Mouse (Mus musculus) heart, postnatal 0 days (tissue): Measurements from ENCODE around the gene Cmtm4. TPM values are rescaled to one million over a fixed set of nuclear protein-coding genes. Genes with fewer than 3 reads are reported as not detected.
A peak's percentile ranks its signal among the peaks of the same experiment; 100 is the strongest.

ENCODE experiments used
- ATAC-seq: fragments of 200-750 bp; cut with Nextera tagmentation; 2 replicates; pipeline ENCODE4 v1.8.0; 2017; ENCODE audit warnings: low read depth, moderate number of reproducible peaks, moderate library complexity; ENCODE audit not compliant: insufficient read depth
- DNase-seq: peaks from one replicate; pipeline ENCODE4 v3.0.0-alpha.2; 2016; ENCODE audit warnings: low spot score
- H3K27ac ChIP-seq: fragments of 300-500 bp; sonication (generic); 2 replicates; pipeline ENCODE4 v1.5.1; 2014; ENCODE audit warnings: low read depth, mild to moderate bottlenecking
- H3K27me3 ChIP-seq: fragments of 300-500 bp; sonication (generic); 2 replicates; pipeline ENCODE4 v1.6.1; 2014; ENCODE audit warnings: low read length, mixed read lengths; ENCODE audit not compliant: control insufficient read depth, insufficient read depth
- H3K36me3 ChIP-seq: fragments of 300-500 bp; sonication (generic); replicated peaks from 2 replicates; pipeline ENCODE4 v1.6.1; 2014; ENCODE audit warnings: low read length, mixed read lengths; ENCODE audit not compliant: control insufficient read depth, insufficient read depth
- H3K4me1 ChIP-seq: fragments of 300-500 bp; sonication (generic); 2 replicates; pipeline ENCODE4 v1.6.1; 2014; ENCODE audit warnings: antibody characterized with exemption; ENCODE audit not compliant: control insufficient read depth, insufficient read depth
- H3K4me2 ChIP-seq: fragments of 300-500 bp; sonication (generic); 2 replicates; pipeline ENCODE4 v1.6.1; 2014; ENCODE audit warnings: low read depth, mild to moderate bottlenecking, low read length, moderate library complexity
- H3K4me3 ChIP-seq: fragments of 300-500 bp; sonication (generic); 2 replicates; pipeline ENCODE4 v1.5.1; 2014; ENCODE audit warnings: low read depth, low read length
- H3K9ac ChIP-seq: fragments of 300-500 bp; sonication (generic); replicated peaks from 2 replicates; pipeline ENCODE4 v1.6.1; 2014; ENCODE audit warnings: low read depth, low read length, mixed read lengths
- H3K9me3 ChIP-seq: fragments of 300-500 bp; sonication (generic); replicated peaks from 2 replicates; pipeline ENCODE4 v1.6.1; 2016; ENCODE audit warnings: low read length; ENCODE audit not compliant: control insufficient read depth
- CTCF ChIP-seq: IDR thresholded peaks from 2 replicates; pipeline ENCODE4 v1.5.1; 2016; ENCODE audit warnings: antibody characterized with exemption, control low read depth, low read depth
- EP300 ChIP-seq: IDR thresholded peaks from 2 replicates; pipeline ENCODE4 v1.6.1; 2016; ENCODE audit warnings: antibody characterized with exemption, low read depth
- WGBS: fragments of 180-500 bp; shearing (Covaris S2); extraction: QIAGEN DNeasy Blood & Tissue Kit; methylation state at CpG from one replicate; pipeline ENCODE4 v1.1.7; 2014; 5-methylcytosine and 5-hydroxymethylcytosine counted together
- polyA plus RNA-seq: library from polyadenylated mRNA; unstranded; fragments of >200 nt; fragmentation: Nextera tagmentation; extraction: Ambion mirVana; gene quantifications from 2 replicates; pipeline ENCODE4 v1.2.1, GENCODE M21; 2015
- total RNA-seq: library from RNA; depleted of rRNA; stranded (reverse); fragments of >200 nt; gene quantifications from 2 replicates; pipeline ENCODE4 v1.2.3, GENCODE M21; 2014; ENCODE audit warnings: low replicate concordance

Gene Cmtm4
- total and polyA plus RNA-seq, 2 experiments from 2014 or later = 1.2 to 10.2 TPM

DNA sequence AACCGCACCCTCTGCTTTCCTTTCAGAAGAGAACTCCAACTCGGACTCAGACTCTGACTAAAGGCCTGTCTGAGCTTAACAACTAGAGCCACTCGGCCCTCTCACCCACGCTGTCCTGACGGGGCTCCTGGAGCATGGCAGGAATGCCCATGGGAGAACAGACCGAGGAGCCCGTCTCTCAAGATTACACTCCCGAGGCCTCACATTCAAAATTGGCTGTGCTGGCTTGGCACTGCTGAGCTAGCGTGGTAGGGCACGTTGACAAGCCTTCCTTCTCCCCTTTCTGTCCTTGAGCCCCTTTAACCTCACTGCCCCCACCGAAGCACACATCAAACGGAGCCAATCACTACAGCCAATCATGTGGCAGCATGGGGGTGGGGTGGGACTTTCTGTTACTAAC lies 48.9 kb downstream of the Cmtm4 start:
- H3K36me3 ChIP-seq = peaks cover 22% of the 10 kb centered on the region
- peak overlapping the region; percentile 34; the same call in 1 of the 2 replicates for H3K27ac ChIP-seq
- H3K4me2 ChIP-seq = no peak overlapping the region
- DNase-seq = no peak
- TF ChIP-seq EP300 (no peak), CTCF (no peak)
- peaks cover 15% of the 10 kb centered on the region for H3K4me1 ChIP-seq
- H3K4me3 ChIP-seq = no peak overlapping the region
- no peaks in the 10 kb centered on the region for H3K27me3 ChIP-seq
- WGBS = 29% methylated on average over 12 of the region's 12 CpGs
- ATAC-seq = no peak
- H3K9me3 ChIP-seq = no peaks in the 10 kb centered on the region
- H3K9ac ChIP-seq = no peak overlapping the region

DNA sequence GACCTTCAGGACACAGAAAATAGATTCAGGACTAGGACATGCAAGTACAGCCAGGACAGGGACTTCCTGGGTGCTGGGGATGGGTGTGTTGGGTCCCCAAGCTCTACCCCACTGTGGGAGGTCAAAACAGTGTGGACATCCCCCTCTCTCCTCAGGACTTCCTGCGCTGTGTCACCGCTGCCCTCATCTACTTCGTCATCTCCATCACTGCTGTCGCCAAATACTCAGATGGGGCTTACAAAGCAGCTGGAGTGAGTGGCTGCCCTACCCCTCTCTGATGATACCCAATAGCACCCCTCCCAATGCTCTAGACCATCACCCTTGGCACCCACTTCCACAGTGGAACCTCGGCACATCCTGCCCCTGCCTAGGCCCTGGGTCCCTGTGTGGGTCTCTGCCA lies 51.0 kb downstream of the Cmtm4 start:
- Histone ChIP-seq H3K4me1 (peaks cover 15% of the 10 kb centered on the region), H3K4me3 (no peak overlapping the region), H3K27ac (no peak overlapping the region), H3K36me3 (peaks cover 22% of the 10 kb centered on the region), H3K9me3 (no peaks in the 10 kb centered on the region), H3K9ac (no peak overlapping the region), H3K27me3 (no peaks in the 10 kb centered on the region), H3K4me2 (no peak overlapping the region)
- WGBS = 87% methylated on average over 5 of the region's 5 CpGs
- TF ChIP-seq CTCF (no peak), EP300 (no peak)
- no peak for DNase-seq
- no peak for ATAC-seq

DNA sequence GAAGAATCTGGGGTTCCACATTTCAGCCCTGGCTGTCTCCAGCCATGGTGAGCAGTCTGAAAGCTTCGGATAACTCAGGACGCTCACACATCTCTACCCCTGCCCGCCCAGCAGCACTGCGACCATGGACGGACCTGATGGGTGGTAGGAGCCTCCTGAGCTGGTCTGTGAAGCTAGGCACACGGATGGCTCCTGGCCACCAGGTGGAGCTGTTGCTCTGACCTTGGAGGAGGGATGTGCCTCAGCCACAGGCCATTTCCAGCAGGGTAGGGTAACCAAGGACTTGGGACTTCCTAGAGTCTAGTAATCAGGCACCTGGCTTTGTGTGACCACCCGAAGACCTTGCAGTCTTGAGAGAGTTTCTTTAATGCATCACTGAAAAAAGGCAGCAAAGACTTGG lies 51.6 kb downstream of the Cmtm4 start:
- H3K4me1 ChIP-seq = peaks cover 8% of the 10 kb centered on the region
- ATAC-seq = peak; percentile 39; the same call in 1 of the 2 replicates

DNA sequence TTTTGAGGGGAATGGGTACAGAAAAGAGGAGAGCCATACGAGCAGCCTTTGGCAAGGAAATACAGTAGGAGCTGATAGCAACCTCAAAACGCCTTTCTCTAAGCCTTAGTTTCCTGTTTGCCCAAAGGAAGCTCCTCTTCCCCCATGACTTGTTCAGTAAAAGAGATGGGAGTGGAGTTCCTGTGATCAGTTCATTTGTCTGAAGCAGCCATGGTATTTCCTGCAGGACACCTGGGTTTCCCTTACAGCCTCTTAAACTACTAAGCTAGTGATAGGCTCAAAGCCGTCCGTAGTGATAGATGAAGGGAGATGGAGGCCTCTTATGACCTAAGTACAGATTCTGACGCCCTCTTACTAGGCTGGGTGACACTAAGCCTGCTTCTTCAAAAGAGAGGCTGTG lies 53.2 kb downstream of the Cmtm4 start:
- H3K4me1 ChIP-seq = peaks cover 6% of the 10 kb centered on the region; the same call in 1 of the 2 replicates
- peaks cover 16% of the 10 kb centered on the region for H3K36me3 ChIP-seq
- no peak overlapping the region for H3K4me2 ChIP-seq
- H3K4me3 ChIP-seq = no peak overlapping the region
- H3K27ac ChIP-seq = peak overlapping the region; percentile 67; the same call in 1 of the 2 replicates
- WGBS = 49% methylated on average over 5 of the region's 5 CpGs
- H3K9me3 ChIP-seq = no peaks in the 10 kb centered on the region
- no peak for ATAC-seq
- no peak for DNase-seq
- H3K9ac ChIP-seq = no peak overlapping the region
- TF ChIP-seq CTCF (no peak), EP300 (no peak)
- no peaks in the 10 kb centered on the region for H3K27me3 ChIP-seq

More for the DNA sequence above, 51.6 kb downstream of the Cmtm4 start:
- no peak overlapping the region for H3K4me3 ChIP-seq
- H3K36me3 ChIP-seq = peaks cover 22% of the 10 kb centered on the region
- no peak overlapping the region for H3K4me2 ChIP-seq
- H3K9me3 ChIP-seq = no peaks in the 10 kb centered on the region
- no peak overlapping the region for H3K27ac ChIP-seq
- WGBS = 9% methylated on average over 7 of the region's 7 CpGs
- DNase-seq = peak; percentile 77
- no peak for TF ChIP-seq EP300
- peak; percentile 98 for TF ChIP-seq CTCF
- no peaks in the 10 kb centered on the region for H3K27me3 ChIP-seq
- no peak overlapping the region for H3K9ac ChIP-seq

DNA sequence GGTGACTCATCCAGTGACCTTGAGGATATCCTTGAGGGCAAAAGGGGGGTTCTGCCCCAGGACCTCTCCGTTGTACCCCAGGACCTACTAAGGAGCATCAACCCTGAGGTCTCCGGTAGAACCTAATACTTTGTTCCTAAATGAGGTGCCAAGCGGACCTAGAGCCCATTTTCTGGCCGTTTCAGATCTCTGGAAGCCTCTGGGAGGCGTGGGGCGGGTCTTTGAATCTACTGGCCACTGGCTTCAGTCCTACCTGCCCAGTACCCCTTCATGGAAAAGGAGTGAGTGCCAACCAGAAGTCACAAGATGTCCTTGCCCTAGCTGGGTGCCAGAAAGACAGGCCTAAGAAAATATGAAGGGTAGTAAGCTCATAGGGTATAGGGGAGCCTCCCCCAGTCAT lies 53.9 kb downstream of the Cmtm4 start:
- ATAC-seq = no peak
- Histone ChIP-seq H3K9me3 (no peaks in the 10 kb centered on the region), H3K27me3 (no peaks in the 10 kb centered on the region), H3K4me1 (peaks cover 3% of the 10 kb centered on the region; the same call in 1 of the 2 replicates), H3K9ac (no peak overlapping the region), H3K4me2 (peak overlapping the region; percentile 85), H3K27ac (peak overlapping the region; percentile 67), H3K4me3 (peak overlapping the region; percentile 63), H3K36me3 (peaks cover 10% of the 10 kb centered on the region)
- TF ChIP-seq CTCF (no peak), EP300 (no peak)
- DNase-seq = no peak
- 51% methylated on average over 6 of the region's 6 CpGs for WGBS

DNA sequence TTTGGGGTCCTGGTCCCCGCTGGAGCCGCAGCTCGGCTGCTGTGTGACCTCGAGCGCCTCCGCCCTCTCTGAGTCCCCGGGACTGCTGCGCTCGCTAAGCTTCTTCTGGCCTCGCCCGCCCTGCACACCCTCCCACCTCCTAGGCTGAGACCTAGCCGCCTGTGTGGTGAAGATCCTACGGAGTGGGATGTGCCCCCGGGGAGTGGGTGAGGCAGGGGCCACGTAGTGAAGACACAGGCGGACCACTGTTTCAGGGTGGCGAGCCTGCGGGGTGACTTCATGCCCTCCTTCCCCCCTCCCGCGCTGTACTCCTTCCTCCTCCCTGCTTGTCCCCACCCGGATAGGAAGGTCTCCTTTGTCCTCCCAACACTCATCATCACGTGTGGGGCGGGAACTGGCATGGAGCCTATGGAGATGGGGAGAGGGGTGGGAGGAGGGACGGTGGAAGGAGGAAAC lies 54.5 kb downstream of the Cmtm4 start:
- ATAC-seq = peak; percentile 77
- peak overlapping the region; percentile 63 for H3K4me3 ChIP-seq
- H3K4me2 ChIP-seq = peak overlapping the region; percentile 85
- H3K36me3 ChIP-seq = peaks cover 5% of the 10 kb centered on the region
- no peaks in the 10 kb centered on the region; the same call in 1 of the 2 replicates for H3K4me1 ChIP-seq
- no peaks in the 10 kb centered on the region for H3K9me3 ChIP-seq
- 0 out of 2 replicates have a peak, but pooled peaks have one; percentile 1 for TF ChIP-seq CTCF
- no peak for TF ChIP-seq EP300
- H3K9ac ChIP-seq = peak overlapping the region; percentile 73
- DNase-seq = peak; percentile 88
- 1% methylated on average over 24 of the region's 24 CpGs for WGBS
- no peaks in the 10 kb centered on the region for H3K27me3 ChIP-seq
- peak overlapping the region; percentile 90 for H3K27ac ChIP-seq
